ENCODE assay signal across 16 mouse cellular contexts in genomic region chr1:93138534-93138933, GRCm38 (mm10). TPM values are rescaled to one million over a fixed set of nuclear protein-coding genes. Genes with fewer than 3 reads are reported as not detected.
DNase-seq lines count a peak whose midpoint lies in the region; ATAC-seq and TF ChIP-seq lines count a peak whose summit lies in the region.
"Had no signal": no experiment of that assay in that cellular context is flagged by ENCODE, and none has a peak within 500 bp of the region (broad histone marks: within the 10 kb centered on the region; RNA-seq: fewer than 3 reads in every experiment).

No protein-coding gene starts in this region.

- 72% methylated on average over 6 of the region's 6 CpGs for WGBS in forebrain, embryonic 14.5 days
- WGBS in forebrain, embryonic 12.5 days, result 89% methylated on average over 6 of the region's 6 CpGs
- WGBS in intestine, postnatal 0 days, result 35% methylated on average over 6 of the region's 6 CpGs
- WGBS in stomach, embryonic 15.5 days, result 63% methylated on average over 6 of the region's 6 CpGs
- WGBS in limb, embryonic 10.5 days, result 91% methylated on average over 6 of the region's 6 CpGs
- WGBS in forebrain, embryonic 11.5 days, result 83% methylated on average over 6 of the region's 6 CpGs

- no peaks in the 10 kb centered on the region for H3K36me3 ChIP-seq in forebrain, embryonic 14.5 days (ENCODE audit: control insufficient read depth, insufficient read depth, low read length)
- H3K36me3 ChIP-seq in forebrain, embryonic 12.5 days (replicated peaks), result no peaks in the 10 kb centered on the region
- H3K36me3 ChIP-seq in intestine, postnatal 0 days (ENCODE audit: control insufficient read depth, insufficient read depth), result no peaks in the 10 kb centered on the region
- H3K36me3 ChIP-seq in stomach, embryonic 15.5 days, result no peaks in the 10 kb centered on the region
- no peaks in the 10 kb centered on the region for H3K36me3 ChIP-seq in limb, embryonic 10.5 days
- H3K36me3 ChIP-seq in forebrain, embryonic 11.5 days (ENCODE audit: control insufficient read depth, insufficient read depth, low read length), result no peaks in the 10 kb centered on the region
- H3K36me3 ChIP-seq: hindbrain, embryonic 13.5 days had no signal

- DNase-seq in forebrain, embryonic 14.5 days (ENCODE audit: low spot score), result peak; percentile 17
- peak; percentile 63 to 78 for DNase-seq in kidney, postnatal 4 days
- DNase-seq in layer of hippocampus, adult 2 months (ENCODE audit: low spot score in 2 of 2), result no peak
- no peak for DNase-seq in limb, embryonic 10.5 days (ENCODE audit: low spot score)
- DNase-seq in forebrain, embryonic 11.5 days (ENCODE audit: low spot score), result no peak
- DNase-seq: cerebellum, adult 11 months; lung, adult 18-20 months had no signal

- no peak for ATAC-seq in forebrain, embryonic 14.5 days
- ATAC-seq in forebrain, embryonic 12.5 days (ENCODE audit: low FRiP score), result no peak
- peak; percentile 92 for ATAC-seq in intestine, postnatal 0 days
- peak; percentile 65 for ATAC-seq in stomach, embryonic 15.5 days (ENCODE audit: insufficient read depth, low FRiP score, low read depth)
- no peak for ATAC-seq in forebrain, embryonic 11.5 days (replicated peaks; ENCODE audit: low FRiP score)

- H3K4me3 ChIP-seq in forebrain, embryonic 14.5 days (ENCODE audit: low read depth, low read length), result no peak overlapping the region
- no peak overlapping the region for H3K4me3 ChIP-seq in forebrain, embryonic 12.5 days (replicated peaks)
- H3K4me3 ChIP-seq in intestine, postnatal 0 days (ENCODE audit: low read depth, low read length), result no peak overlapping the region
- no peak overlapping the region for H3K4me3 ChIP-seq in stomach, embryonic 15.5 days (replicated peaks)
- H3K4me3 ChIP-seq in layer of hippocampus, adult 2 months, result no peak overlapping the region
- no peak overlapping the region for H3K4me3 ChIP-seq in limb, embryonic 10.5 days
- H3K4me3 ChIP-seq in forebrain, embryonic 11.5 days (ENCODE audit: low read depth, low read length), result no peak overlapping the region
- H3K4me3 ChIP-seq: hindbrain, embryonic 13.5 days; megakaryocyte, embryonic 14.5 days; myocyte had no signal

- no peaks in the 10 kb centered on the region for H3K9me3 ChIP-seq in forebrain, embryonic 14.5 days (replicated peaks; ENCODE audit: control insufficient read depth, low read length)
- no peaks in the 10 kb centered on the region for H3K9me3 ChIP-seq in forebrain, embryonic 12.5 days
- no peaks in the 10 kb centered on the region for H3K9me3 ChIP-seq in intestine, postnatal 0 days (ENCODE audit: control insufficient read depth)
- H3K9me3 ChIP-seq in stomach, embryonic 15.5 days, result no peaks in the 10 kb centered on the region
- no peaks in the 10 kb centered on the region for H3K9me3 ChIP-seq in limb, embryonic 10.5 days (replicated peaks)
- H3K9me3 ChIP-seq in forebrain, embryonic 11.5 days (ENCODE audit: control insufficient read depth, low read length), result no peaks in the 10 kb centered on the region
- H3K9me3 ChIP-seq: hindbrain, embryonic 13.5 days; megakaryocyte, embryonic 14.5 days had no signal

- H3K4me1 ChIP-seq in forebrain, embryonic 14.5 days (ENCODE audit: control insufficient read depth, insufficient read depth, low read length), result no peaks in the 10 kb centered on the region
- H3K4me1 ChIP-seq in forebrain, embryonic 12.5 days, result no peaks in the 10 kb centered on the region
- peaks cover 7% of the 10 kb centered on the region for H3K4me1 ChIP-seq in intestine, postnatal 0 days (replicated peaks; ENCODE audit: control insufficient read depth, insufficient read depth, low read length)
- H3K4me1 ChIP-seq in stomach, embryonic 15.5 days, result no peaks in the 10 kb centered on the region
- peaks cover 5% of the 10 kb centered on the region; the same call in 1 of the 2 replicates for H3K4me1 ChIP-seq in limb, embryonic 10.5 days
- no peaks in the 10 kb centered on the region for H3K4me1 ChIP-seq in forebrain, embryonic 11.5 days (replicated peaks; ENCODE audit: control insufficient read depth, insufficient read depth, low read length)
- H3K4me1 ChIP-seq: hindbrain, embryonic 13.5 days; megakaryocyte, embryonic 14.5 days had no signal

- no peak overlapping the region for H3K27ac ChIP-seq in forebrain, embryonic 14.5 days (ENCODE audit: low read depth, low read length)
- no peak overlapping the region for H3K27ac ChIP-seq in forebrain, embryonic 12.5 days
- H3K27ac ChIP-seq in intestine, postnatal 0 days (ENCODE audit: low read depth, low read length), result peak overlapping the region; percentile 89
- H3K27ac ChIP-seq in stomach, embryonic 15.5 days, result no peak overlapping the region
- H3K27ac ChIP-seq in layer of hippocampus, adult 2 months, result no peak overlapping the region
- H3K27ac ChIP-seq in limb, embryonic 10.5 days, result no peak overlapping the region
- H3K27ac ChIP-seq in forebrain, embryonic 11.5 days (ENCODE audit: low read depth, low read length), result no peak overlapping the region
- H3K27ac ChIP-seq: hindbrain, embryonic 13.5 days had no signal

- H3K4me2 ChIP-seq in forebrain, embryonic 14.5 days (ENCODE audit: low read length), result no peak overlapping the region
- H3K4me2 ChIP-seq in forebrain, embryonic 12.5 days, result no peak overlapping the region
- peak overlapping the region; percentile 40; the same call in 1 of the 2 replicates for H3K4me2 ChIP-seq in intestine, postnatal 0 days (replicated peaks; ENCODE audit: low read depth)
- no peak overlapping the region for H3K4me2 ChIP-seq in stomach, embryonic 15.5 days
- H3K4me2 ChIP-seq in forebrain, embryonic 11.5 days (ENCODE audit: low read depth, low read length, severe bottlenecking), result no peak overlapping the region
- H3K4me2 ChIP-seq: heart, embryonic 11.5 days; hindbrain, embryonic 13.5 days had no signal

- no peak for TF ChIP-seq CTCF in intestine, postnatal 0 days (IDR thresholded peaks at IDR 0.05; ENCODE audit: low read depth)
- no peak for TF ChIP-seq CTCF in layer of hippocampus, adult 2 months (conservative IDR thresholded peaks at IDR 0.05)

- H3K27me3 ChIP-seq in forebrain, embryonic 14.5 days (replicated peaks; ENCODE audit: control insufficient read depth, insufficient read depth, low read length), result no peaks in the 10 kb centered on the region
- H3K27me3 ChIP-seq in forebrain, embryonic 12.5 days, result no peaks in the 10 kb centered on the region
- H3K27me3 ChIP-seq in intestine, postnatal 0 days (replicated peaks; ENCODE audit: control insufficient read depth, insufficient read depth, low read length), result no peaks in the 10 kb centered on the region
- no peaks in the 10 kb centered on the region for H3K27me3 ChIP-seq in stomach, embryonic 15.5 days (replicated peaks)
- H3K27me3 ChIP-seq in limb, embryonic 10.5 days (ENCODE audit: low read depth, poor library complexity, severe bottlenecking), result no peaks in the 10 kb centered on the region
- H3K27me3 ChIP-seq in forebrain, embryonic 11.5 days (ENCODE audit: control insufficient read depth, insufficient read depth, low read length), result no peaks in the 10 kb centered on the region
- H3K27me3 ChIP-seq: hindbrain, embryonic 13.5 days had no signal

- H3K9ac ChIP-seq in forebrain, embryonic 14.5 days (ENCODE audit: low read length), result no peak overlapping the region
- no peak overlapping the region for H3K9ac ChIP-seq in forebrain, embryonic 12.5 days
- no peak overlapping the region for H3K9ac ChIP-seq in intestine, postnatal 0 days (ENCODE audit: low read depth, low read length)
- H3K9ac ChIP-seq in stomach, embryonic 15.5 days, result no peak overlapping the region
- no peak overlapping the region for H3K9ac ChIP-seq in forebrain, embryonic 11.5 days (ENCODE audit: low read length)
- H3K9ac ChIP-seq: hindbrain, embryonic 13.5 days had no signal

RNA-seq across cellular contexts. Expression of gene Agxt, which starts 3.5 kb away (rescaled TPM):
- not detected in 2 replicates for polyA plus RNA-seq in forebrain, embryonic 14.5 days (2014; fragmentation: Nextera tagmentation; extraction: Ambion mirVana)
- polyA plus RNA-seq in forebrain, embryonic 12.5 days (2016; fragmentation: Nextera tagmentation; extraction: Ambion mirVana), result not detected in 2 replicates
- polyA plus RNA-seq in intestine, postnatal 0 days (2015; fragmentation: Nextera tagmentation; extraction: Ambion mirVana), result 3.2 and 3.5 TPM in 2 replicates
- polyA plus RNA-seq in stomach, embryonic 15.5 days (2015; fragmentation: Nextera tagmentation; extraction: Ambion mirVana), result 0.44 and 0.54 TPM in 2 replicates
- not detected for total RNA-seq in layer of hippocampus, adult 2 months (2021)
- 0.11 TPM in 1 of 2 replicates, not detected in the other for polyA plus RNA-seq in limb, embryonic 10.5 days (2016; fragmentation: Nextera tagmentation; extraction: Ambion mirVana)
- polyA plus RNA-seq in forebrain, embryonic 11.5 days (2014; fragmentation: Nextera tagmentation; extraction: Ambion mirVana), result not detected in 2 replicates
- total RNA-seq: MEL had no signal
- polyA plus RNA-seq: C2C12; heart, embryonic 11.5 days; hindbrain, embryonic 13.5 days; myocyte had no signal

RNA-seq across cellular contexts. Expression of gene 2310007B03Rik, which starts 22.2 kb away (rescaled TPM):
- 0.10 and 0.19 TPM in 2 replicates for polyA plus RNA-seq in forebrain, embryonic 14.5 days (2014; fragmentation: Nextera tagmentation; extraction: Ambion mirVana)
- polyA plus RNA-seq in forebrain, embryonic 12.5 days (2016; fragmentation: Nextera tagmentation; extraction: Ambion mirVana), result 0.13 and 0.27 TPM in 2 replicates
- 22.5 and 24.3 TPM in 2 replicates for polyA plus RNA-seq in intestine, postnatal 0 days (2015; fragmentation: Nextera tagmentation; extraction: Ambion mirVana)
- polyA plus RNA-seq in stomach, embryonic 15.5 days (2015; fragmentation: Nextera tagmentation; extraction: Ambion mirVana), result 4.6 and 8.2 TPM in 2 replicates
- total RNA-seq in layer of hippocampus, adult 2 months (2021), result not detected
- polyA plus RNA-seq in limb, embryonic 10.5 days (2016; fragmentation: Nextera tagmentation; extraction: Ambion mirVana), result 0.74 and 1.4 TPM in 2 replicates
- 0.29 and 0.64 TPM in 2 replicates for polyA plus RNA-seq in forebrain, embryonic 11.5 days (2014; fragmentation: Nextera tagmentation; extraction: Ambion mirVana)
- total RNA-seq: MEL had no signal

RNA-seq across cellular contexts. Expression of gene Crocc2, which starts 30.0 kb away (rescaled TPM):
- polyA plus RNA-seq in forebrain, embryonic 14.5 days (2014; fragmentation: Nextera tagmentation; extraction: Ambion mirVana), result 0.19 and 0.56 TPM in 2 replicates
- 0.10 and 0.14 TPM in 2 replicates for polyA plus RNA-seq in forebrain, embryonic 12.5 days (2016; fragmentation: Nextera tagmentation; extraction: Ambion mirVana)
- 0.04 TPM in 1 of 2 replicates, not detected in the other for polyA plus RNA-seq in intestine, postnatal 0 days (2015; fragmentation: Nextera tagmentation; extraction: Ambion mirVana)
- 0.15 and 0.21 TPM in 2 replicates for polyA plus RNA-seq in stomach, embryonic 15.5 days (2015; fragmentation: Nextera tagmentation; extraction: Ambion mirVana)
- under 1 TPM; 0.22 to 0.36 TPM for total RNA-seq in layer of hippocampus, adult 2 months (2021)
- polyA plus RNA-seq in limb, embryonic 10.5 days (2016; fragmentation: Nextera tagmentation; extraction: Ambion mirVana), result 0.33 and 0.34 TPM in 2 replicates
- polyA plus RNA-seq in forebrain, embryonic 11.5 days (2014; fragmentation: Nextera tagmentation; extraction: Ambion mirVana), result 0.04 and 0.07 TPM in 2 replicates
- total RNA-seq: MEL had no signal
- polyA plus RNA-seq: myocyte had no signal

RNA-seq across cellular contexts. Expression of gene Kif1a, which starts 36.8 kb away (rescaled TPM):
- 182 and 247 TPM in 2 replicates for polyA plus RNA-seq in forebrain, embryonic 14.5 days (2014; fragmentation: Nextera tagmentation; extraction: Ambion mirVana)
- 129 and 140 TPM in 2 replicates for polyA plus RNA-seq in forebrain, embryonic 12.5 days (2016; fragmentation: Nextera tagmentation; extraction: Ambion mirVana)
- 7.7 and 8.3 TPM in 2 replicates for polyA plus RNA-seq in intestine, postnatal 0 days (2015; fragmentation: Nextera tagmentation; extraction: Ambion mirVana)
- polyA plus RNA-seq in stomach, embryonic 15.5 days (2015; fragmentation: Nextera tagmentation; extraction: Ambion mirVana), result 15.2 and 18.3 TPM in 2 replicates
- 100 to 1,000 TPM; 609 to 644 TPM for total RNA-seq in layer of hippocampus, adult 2 months (2021)
- polyA plus RNA-seq in limb, embryonic 10.5 days (2016; fragmentation: Nextera tagmentation; extraction: Ambion mirVana), result 2.2 and 4.9 TPM in 2 replicates
- polyA plus RNA-seq in forebrain, embryonic 11.5 days (2014; fragmentation: Nextera tagmentation; extraction: Ambion mirVana), result 79.7 and 86.0 TPM in 2 replicates
- total RNA-seq: MEL had no signal

Comparison
In these comparisons a context has a peak if more than half of its experiments do, and no peak if none do; other contexts are left out.
1. DNase-seq: peak in forebrain, embryonic 14.5 days (single experiment) and kidney, postnatal 4 days (2 of 2); none in layer of hippocampus, adult 2 months (0 of 2), limb, embryonic 10.5 days (single experiment) and forebrain, embryonic 11.5 days (single experiment).
2. ATAC-seq: peak in intestine, postnatal 0 days (single experiment) and stomach, embryonic 15.5 days (single experiment); none in forebrain, embryonic 14.5 days (single experiment), forebrain, embryonic 12.5 days (single experiment) and forebrain, embryonic 11.5 days (single experiment).